Mouse (Mus musculus) cerebellum, adult 8-10 months (tissue): ENCODE data around the gene Ercc6l2.

Experiments used
- DNase-seq: peaks from one replicate; pipeline ENCODE4 v3.0.0; 2022

The Ercc6l2 gene

GRCm38 (mm10) chr13:63936369-63936768 lies 121.3 kb downstream of the Ercc6l2 start:
- DNase-seq = no peak

- DNase-seq = no peak
Observed at GRCm38 (mm10) chr13:63940257-63940656, 125.2 kb downstream of the Ercc6l2 start.

- no peak for DNase-seq
Observed at GRCm38 (mm10) chr13:63941170-63941569, 126.1 kb downstream of the Ercc6l2 start.

- no peak for DNase-seq
Observed at GRCm38 (mm10) chr13:63943605-63944004, 128.6 kb downstream of the Ercc6l2 start.

GRCm38 (mm10) chr13:63944344-63945021 lies 129.4 kb downstream of the Ercc6l2 start:
- no peak for DNase-seq
